Mouse (Mus musculus) embryonic facial prominence, embryonic 15.5 days (tissue): ENCODE data around the gene Borcs6. TPM values are rescaled to one million over a fixed set of nuclear protein-coding genes. Genes with fewer than 3 reads are reported as not detected.

ENCODE experiments used
- ATAC-seq: fragments of 200-750 bp; cut with Nextera tagmentation; 2 replicates; pipeline ENCODE4 v1.8.0; 2017; ENCODE audit warnings: low read depth, moderate TSS enrichment; ENCODE audit not compliant: insufficient number of reproducible peaks, low FRiP score, low TSS enrichment
- H3K27ac ChIP-seq: fragments of 300-500 bp; sonication (generic); replicated peaks from 2 replicates; pipeline ENCODE4 v1.5.1; 2015; ENCODE audit warnings: mild to moderate bottlenecking, inconsistent platforms
- H3K27me3 ChIP-seq: fragments of 300-500 bp; sonication (generic); 2 replicates; pipeline ENCODE4 v1.6.1; 2015; ENCODE audit warnings: inconsistent platforms
- H3K36me3 ChIP-seq: fragments of 300-500 bp; sonication (generic); 2 replicates; pipeline ENCODE4 v1.6.1; 2015; ENCODE audit warnings: mild to moderate bottlenecking, inconsistent platforms
- H3K4me1 ChIP-seq: fragments of 300-500 bp; sonication (generic); 2 replicates; pipeline ENCODE4 v1.6.1; 2015; ENCODE audit warnings: inconsistent platforms
- H3K4me2 ChIP-seq: fragments of 300-500 bp; sonication (generic); replicated peaks from 2 replicates; pipeline ENCODE4 v1.6.1; 2015; ENCODE audit warnings: mild to moderate bottlenecking, inconsistent platforms
- H3K4me3 ChIP-seq: fragments of 300-500 bp; sonication (generic); replicated peaks from 2 replicates; pipeline ENCODE4 v1.5.1; 2015; ENCODE audit warnings: mild to moderate bottlenecking, inconsistent platforms
- H3K9ac ChIP-seq: fragments of 300-500 bp; sonication (generic); 2 replicates; pipeline ENCODE4 v1.6.1; 2015; ENCODE audit warnings: inconsistent platforms
- H3K9me3 ChIP-seq: fragments of 300-500 bp; sonication (generic); replicated peaks from 2 replicates; pipeline ENCODE4 v1.6.1; 2016; ENCODE audit warnings: inconsistent platforms
- WGBS: fragments of 180-500 bp; shearing (Covaris S2); methylation state at CpG from one replicate; pipeline ENCODE4 v1.1.7; 2015; 5-methylcytosine and 5-hydroxymethylcytosine counted together
- polyA plus RNA-seq: library from polyadenylated mRNA; unstranded; fragments of >200 nt; fragmentation: Nextera tagmentation; extraction: Ambion mirVana; gene quantifications from 2 replicates; pipeline ENCODE4 v1.2.1, GENCODE M21; 2015

Gene Borcs6
- polyA plus RNA-seq, 1 experiment from 2014 or later: 14.9 TPM

DNA sequence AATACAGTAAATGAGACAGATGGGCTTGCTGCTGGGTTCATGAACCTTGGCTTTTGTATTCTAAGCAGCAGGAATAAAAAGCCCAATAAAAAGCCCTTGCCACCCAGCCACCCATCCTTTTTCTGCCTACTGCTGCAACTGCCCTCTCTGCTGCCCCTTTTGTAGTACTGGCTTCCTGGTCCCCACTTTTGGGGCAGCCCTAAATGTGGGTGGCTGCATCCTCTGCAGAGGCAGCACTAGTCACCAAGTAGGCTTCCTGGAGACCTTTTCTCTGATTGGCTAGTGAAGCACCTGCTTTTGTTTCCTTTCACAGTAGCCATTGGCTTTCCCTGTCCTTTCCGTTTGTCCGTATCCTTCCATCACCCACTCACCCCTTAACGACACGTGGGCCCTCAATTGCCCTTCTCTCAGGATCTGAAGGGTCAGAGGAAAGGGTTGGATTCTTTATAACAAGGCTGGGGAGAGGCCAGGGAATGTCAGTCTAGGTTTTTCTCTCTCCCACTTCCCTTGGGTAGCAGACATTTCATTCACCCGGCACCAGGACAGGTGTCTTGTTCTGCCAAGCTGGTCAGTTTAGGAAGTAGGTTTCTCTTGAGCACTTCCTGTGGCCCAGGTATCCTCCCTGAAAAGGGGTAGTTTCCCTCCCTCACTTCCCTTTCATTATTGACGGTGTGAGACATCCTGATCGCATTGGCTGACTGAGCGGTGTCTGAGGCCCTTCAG lies 38.7 kb downstream of the Borcs6 start:
- H3K27me3 ChIP-seq: no peaks in the 10 kb centered on the region
- H3K9me3 ChIP-seq: no peaks in the 10 kb centered on the region
- 24% methylated on average over 8 of the region's 8 CpGs for WGBS
- peaks cover 40% of the 10 kb centered on the region for H3K4me1 ChIP-seq
- H3K27ac ChIP-seq: peak overlapping the region; percentile 97
- ATAC-seq: no peak
- no peak overlapping the region for H3K9ac ChIP-seq
- peak overlapping the region; percentile 68 for H3K4me2 ChIP-seq
- peaks cover 28% of the 10 kb centered on the region for H3K36me3 ChIP-seq
- H3K4me3 ChIP-seq: peak overlapping the region; percentile 60

DNA sequence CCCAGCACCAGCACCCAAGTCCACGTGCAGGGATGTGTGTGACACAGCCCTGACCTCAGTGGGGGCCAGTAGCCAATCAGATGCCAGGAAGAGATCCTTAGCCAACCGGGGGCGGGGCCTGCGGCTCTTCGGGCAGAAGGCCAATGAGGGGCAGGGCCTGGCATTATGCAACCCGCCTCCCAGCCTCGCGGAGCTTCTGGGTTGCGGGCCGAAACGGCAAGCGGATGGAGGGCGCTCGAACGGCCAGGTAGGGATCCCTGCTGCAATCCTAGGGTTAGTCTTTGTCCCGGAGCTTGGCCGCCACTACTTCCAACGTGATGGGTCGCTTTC lies 39.2 kb downstream of the Borcs6 start:
- H3K27ac ChIP-seq: peak overlapping the region; percentile 97
- no peaks in the 10 kb centered on the region for H3K9me3 ChIP-seq
- H3K4me1 ChIP-seq: peaks cover 40% of the 10 kb centered on the region
- ATAC-seq: no peak
- peaks cover 34% of the 10 kb centered on the region for H3K36me3 ChIP-seq
- 0% methylated on average over 19 of the region's 19 CpGs for WGBS
- H3K4me2 ChIP-seq: peak overlapping the region; percentile 68
- H3K4me3 ChIP-seq: peak overlapping the region; percentile 60
- H3K27me3 ChIP-seq: no peaks in the 10 kb centered on the region
- peak overlapping the region; percentile 53 for H3K9ac ChIP-seq

DNA sequence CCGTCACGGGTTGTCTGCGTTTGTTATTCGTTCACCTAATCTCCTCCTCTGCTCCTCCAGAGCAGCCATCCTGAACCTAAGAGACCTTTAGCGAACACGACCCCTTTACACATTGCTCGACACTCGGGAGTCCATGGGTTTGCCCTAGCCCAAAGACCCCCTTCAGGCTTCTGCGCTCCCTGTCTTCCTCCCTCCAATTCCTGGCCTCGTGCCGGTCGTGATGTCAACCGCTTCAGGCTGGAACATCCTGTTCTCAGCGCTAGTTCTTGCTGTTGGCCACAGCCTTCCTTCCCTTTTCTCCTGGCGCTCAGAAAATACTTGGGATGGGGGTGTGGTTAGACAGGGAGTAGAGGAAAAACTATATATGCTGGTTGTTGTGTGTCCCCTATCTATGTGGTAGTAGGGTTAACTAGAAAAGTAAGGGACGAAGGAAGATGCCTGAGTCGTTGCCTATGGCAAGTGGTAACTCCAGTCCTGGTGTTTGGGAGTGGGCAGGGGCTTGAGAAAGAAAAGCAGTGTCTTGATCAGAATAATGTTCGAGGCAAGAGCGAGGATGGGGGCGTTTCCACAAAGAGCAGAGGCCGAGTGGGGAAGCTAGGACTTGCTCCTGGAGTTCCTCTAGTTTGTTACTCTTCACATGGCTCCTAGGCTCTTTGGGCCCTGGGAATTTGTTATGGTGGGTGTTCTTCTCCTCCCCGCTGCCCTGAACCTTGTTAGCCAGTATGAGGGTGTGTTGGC lies 39.8 kb downstream of the Borcs6 start:
- peak overlapping the region; percentile 53 for H3K9ac ChIP-seq
- peak overlapping the region; percentile 97 for H3K27ac ChIP-seq
- no peak for ATAC-seq
- peaks cover 40% of the 10 kb centered on the region for H3K36me3 ChIP-seq
- H3K27me3 ChIP-seq: no peaks in the 10 kb centered on the region
- no peaks in the 10 kb centered on the region for H3K9me3 ChIP-seq
- peaks cover 36% of the 10 kb centered on the region for H3K4me1 ChIP-seq
- H3K4me3 ChIP-seq: peak overlapping the region; percentile 60
- WGBS: under 1% methylated on average over 22 of the region's 22 CpGs
- peak overlapping the region; percentile 68 for H3K4me2 ChIP-seq

DNA sequence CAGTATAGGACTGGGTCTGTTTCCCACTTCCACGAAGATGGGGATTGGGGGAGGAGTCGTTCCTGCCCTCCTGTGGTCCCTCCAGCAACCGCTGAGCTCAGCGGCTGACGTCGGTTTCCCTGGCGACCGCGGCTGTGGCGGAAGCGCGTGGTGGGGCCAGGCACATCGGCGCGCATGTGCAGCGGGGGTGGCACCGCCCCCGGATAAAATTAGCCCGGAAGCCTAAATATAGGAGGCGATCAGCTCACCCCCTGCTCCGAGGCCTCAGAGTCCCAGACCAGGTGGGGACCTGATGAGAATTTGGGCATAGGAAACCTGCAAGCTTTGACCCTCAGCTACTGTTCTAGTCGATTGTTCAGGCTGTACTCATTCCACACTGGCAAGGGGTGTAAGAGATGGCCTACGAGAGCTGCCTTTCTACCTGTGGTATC lies 40.4 kb downstream of the Borcs6 start:
- peak overlapping the region; percentile 53 for H3K9ac ChIP-seq
- H3K4me3 ChIP-seq: peak overlapping the region; percentile 60
- peak overlapping the region; percentile 97 for H3K27ac ChIP-seq
- no peaks in the 10 kb centered on the region for H3K9me3 ChIP-seq
- ATAC-seq: peak; percentile 9
- peaks cover 46% of the 10 kb centered on the region for H3K36me3 ChIP-seq
- peak overlapping the region; percentile 68 for H3K4me2 ChIP-seq
- WGBS: under 1% methylated on average over 23 of the region's 23 CpGs
- no peaks in the 10 kb centered on the region for H3K27me3 ChIP-seq
- peaks cover 34% of the 10 kb centered on the region for H3K4me1 ChIP-seq

DNA sequence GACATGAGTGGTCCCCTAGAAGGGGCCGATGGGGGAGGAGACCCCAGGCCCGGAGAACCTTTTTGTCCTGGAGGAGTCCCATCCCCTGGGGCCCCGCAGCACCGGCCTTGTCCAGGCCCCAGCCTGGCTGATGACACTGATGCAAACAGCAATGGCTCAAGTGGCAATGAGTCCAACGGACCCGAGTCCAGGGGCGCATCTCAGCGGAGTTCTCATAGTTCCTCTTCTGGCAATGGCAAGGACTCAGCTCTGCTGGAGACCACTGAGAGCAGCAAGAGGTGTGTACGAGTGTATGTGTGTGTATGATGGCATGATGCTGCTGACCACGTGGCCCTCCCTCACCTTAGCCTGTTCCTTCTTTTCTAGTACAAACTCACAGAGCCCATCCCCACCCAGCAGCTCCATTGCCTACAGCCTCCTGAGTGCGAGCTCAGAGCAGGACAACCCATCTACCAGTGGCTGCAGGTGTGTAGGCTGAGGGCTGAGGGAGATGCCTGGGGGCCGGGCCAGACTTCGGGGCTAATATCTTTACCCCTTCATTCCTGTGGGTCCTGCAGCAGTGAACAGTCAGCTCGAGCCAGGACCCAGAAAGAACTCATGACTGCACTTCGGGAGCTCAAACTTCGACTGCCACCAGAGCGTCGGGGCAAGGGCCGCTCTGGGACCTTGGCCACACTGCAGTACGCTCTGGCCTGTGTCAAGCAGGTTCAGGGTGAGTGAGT lies 41.3 kb downstream of the Borcs6 start:
- peak overlapping the region; percentile 97 for H3K27ac ChIP-seq
- 89% methylated on average over 20 of the region's 20 CpGs for WGBS
- peak overlapping the region; percentile 7 for H3K9ac ChIP-seq
- peaks cover 34% of the 10 kb centered on the region for H3K4me1 ChIP-seq
- H3K4me3 ChIP-seq: peak overlapping the region; percentile 60; the same call in 1 of the 2 replicates
- no peaks in the 10 kb centered on the region for H3K9me3 ChIP-seq
- no peak for ATAC-seq
- peaks cover 54% of the 10 kb centered on the region for H3K36me3 ChIP-seq
- H3K27me3 ChIP-seq: no peaks in the 10 kb centered on the region
- peak overlapping the region; percentile 68 for H3K4me2 ChIP-seq

- Histone ChIP-seq H3K27me3 (no peaks in the 10 kb centered on the region), H3K4me2 (no peak overlapping the region), H3K4me1 (peaks cover 34% of the 10 kb centered on the region), H3K9me3 (no peaks in the 10 kb centered on the region), H3K9ac (no peak overlapping the region), H3K27ac (no peak overlapping the region), H3K36me3 (peaks cover 64% of the 10 kb centered on the region), H3K4me3 (no peak overlapping the region)
- no peak for ATAC-seq
- WGBS: 87% methylated on average over 21 of the region's 21 CpGs
Measured at GRCm38 (mm10) chr11:69101604-69102402, 42.3 kb downstream of the Borcs6 start.

DNA sequence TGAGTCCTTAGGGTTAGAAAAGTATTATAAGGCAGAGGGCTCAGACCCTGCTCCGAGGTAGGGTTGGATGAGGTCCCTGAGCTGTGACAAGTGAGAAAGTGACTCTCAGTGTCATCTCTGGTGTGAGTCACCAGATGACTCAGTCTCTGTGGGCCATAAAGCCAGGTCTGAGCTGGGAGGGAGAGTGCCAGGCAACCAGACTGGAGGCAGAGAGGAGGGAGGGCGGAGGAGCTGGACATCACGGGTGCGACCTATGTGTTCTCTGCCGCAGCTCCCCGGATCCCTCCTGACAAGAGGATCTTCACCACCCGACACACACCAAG lies 42.8 kb downstream of the Borcs6 start:
- Histone ChIP-seq H3K9ac (no peak overlapping the region), H3K36me3 (peaks cover 70% of the 10 kb centered on the region), H3K4me1 (peaks cover 34% of the 10 kb centered on the region), H3K27me3 (no peaks in the 10 kb centered on the region), H3K4me2 (no peak overlapping the region), H3K4me3 (no peak overlapping the region), H3K9me3 (no peaks in the 10 kb centered on the region), H3K27ac (no peak overlapping the region)
- no peak for ATAC-seq
- 93% methylated on average over 7 of the region's 7 CpGs for WGBS

- Histone ChIP-seq H3K4me1 (peaks cover 26% of the 10 kb centered on the region), H3K9me3 (no peaks in the 10 kb centered on the region), H3K36me3 (peaks cover 78% of the 10 kb centered on the region), H3K27ac (no peak overlapping the region), H3K4me2 (no peak overlapping the region), H3K27me3 (no peaks in the 10 kb centered on the region), H3K9ac (no peak overlapping the region), H3K4me3 (no peak overlapping the region)
- WGBS: 95% methylated on average over 14 of the region's 14 CpGs
- ATAC-seq: no peak
Measured at GRCm38 (mm10) chr11:69103121-69103520, 43.6 kb downstream of the Borcs6 start.

DNA sequence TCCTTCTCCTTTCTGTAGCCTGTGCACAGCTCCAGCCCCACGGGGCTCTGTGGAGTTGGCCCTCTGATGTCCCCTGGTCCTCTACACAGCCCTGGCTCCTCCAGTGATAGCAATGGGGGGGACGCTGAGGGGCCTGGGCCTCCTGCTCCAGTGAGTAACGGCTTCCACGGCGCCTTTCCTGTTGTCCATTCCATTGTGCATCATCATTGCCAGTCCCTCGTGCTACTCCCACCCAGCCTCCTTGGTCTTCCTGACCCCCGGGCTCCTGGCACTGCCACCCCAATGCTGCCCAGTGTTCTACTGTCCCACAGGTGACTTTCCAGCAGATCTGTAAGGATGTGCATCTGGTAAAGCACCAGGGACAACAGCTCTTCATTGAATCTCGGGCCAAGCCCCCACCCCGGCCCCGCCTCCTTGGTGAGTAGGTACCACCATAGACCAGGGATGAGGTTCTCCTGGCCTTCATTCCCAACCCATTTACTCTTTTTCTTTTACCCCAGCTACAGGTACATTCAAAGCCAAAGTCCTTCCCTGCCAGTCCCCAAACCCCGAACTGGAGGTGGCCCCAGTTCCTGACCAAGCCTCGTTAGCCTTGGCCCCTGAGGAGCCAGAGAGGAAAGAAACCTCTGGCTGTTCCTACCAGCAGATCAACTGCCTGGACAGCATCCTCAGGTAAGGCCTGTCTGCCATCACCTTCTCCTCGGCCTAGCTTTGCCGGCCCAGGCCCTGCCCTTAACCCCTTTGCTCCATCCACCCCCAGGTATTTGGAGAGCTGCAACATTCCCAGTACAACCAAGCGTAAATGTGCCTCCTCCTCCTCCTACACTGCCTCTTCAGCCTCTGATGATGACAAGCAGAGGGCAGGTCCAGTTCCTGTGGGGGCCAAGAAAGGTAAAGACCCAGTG lies 44.3 kb downstream of the Borcs6 start:
- no peak overlapping the region for H3K27ac ChIP-seq
- no peak for ATAC-seq
- 93% methylated on average over 15 of the region's 15 CpGs for WGBS
- no peak overlapping the region for H3K4me2 ChIP-seq
- H3K9me3 ChIP-seq: no peaks in the 10 kb centered on the region
- H3K36me3 ChIP-seq: peaks cover 84% of the 10 kb centered on the region
- H3K4me1 ChIP-seq: peaks cover 21% of the 10 kb centered on the region
- no peak overlapping the region for H3K4me3 ChIP-seq
- no peak overlapping the region for H3K9ac ChIP-seq
- no peaks in the 10 kb centered on the region for H3K27me3 ChIP-seq

DNA sequence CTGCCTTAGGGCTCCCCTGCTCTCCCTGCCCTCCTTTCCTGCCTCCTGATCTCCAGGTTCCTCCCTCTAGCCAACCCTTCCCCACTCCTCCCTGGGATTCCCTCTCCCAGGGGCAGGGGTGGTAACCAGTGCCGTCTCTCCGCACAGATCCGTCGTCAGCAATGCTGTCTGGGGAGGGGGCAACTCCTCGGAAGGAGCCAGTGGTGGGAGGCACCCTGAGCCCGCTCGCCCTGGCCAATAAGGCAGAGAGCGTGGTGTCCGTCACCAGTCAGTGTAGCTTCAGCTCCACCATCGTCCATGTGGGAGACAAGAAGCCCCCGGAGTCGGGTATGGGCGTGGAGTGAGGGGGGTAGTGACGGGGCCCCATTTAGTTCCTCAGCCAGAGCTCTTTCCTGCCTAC lies 45.0 kb downstream of the Borcs6 start:
- H3K9me3 ChIP-seq: no peaks in the 10 kb centered on the region
- 83% methylated on average over 14 of the region's 14 CpGs for WGBS
- H3K9ac ChIP-seq: no peak overlapping the region
- no peak overlapping the region for H3K27ac ChIP-seq
- peaks cover 22% of the 10 kb centered on the region for H3K4me1 ChIP-seq
- no peaks in the 10 kb centered on the region for H3K27me3 ChIP-seq
- H3K36me3 ChIP-seq: peaks cover 91% of the 10 kb centered on the region
- H3K4me3 ChIP-seq: no peak overlapping the region
- H3K4me2 ChIP-seq: no peak overlapping the region
- no peak for ATAC-seq
